Mouse (Mus musculus) urinary bladder, adult 2 months (tissue): ENCODE measurements around the gene Pnrc2. TPM values are rescaled to one million over a fixed set of nuclear protein-coding genes. Genes with fewer than 3 reads are reported as not detected.

Experiments
- DNase-seq: peaks from one replicate; pipeline ENCODE4 v3.0.0; 2022; ENCODE audit warnings: low spot score
- polyA plus RNA-seq: library from polyadenylated mRNA; depleted of rRNA; stranded (reverse); fragments of >200 nt; gene quantifications from 2 replicates; pipeline ENCODE4 v1.2.3, GENCODE M21; 2012

The Pnrc2 gene
- polyA plus RNA-seq, 1 experiment, result 122 TPM

DNA sequence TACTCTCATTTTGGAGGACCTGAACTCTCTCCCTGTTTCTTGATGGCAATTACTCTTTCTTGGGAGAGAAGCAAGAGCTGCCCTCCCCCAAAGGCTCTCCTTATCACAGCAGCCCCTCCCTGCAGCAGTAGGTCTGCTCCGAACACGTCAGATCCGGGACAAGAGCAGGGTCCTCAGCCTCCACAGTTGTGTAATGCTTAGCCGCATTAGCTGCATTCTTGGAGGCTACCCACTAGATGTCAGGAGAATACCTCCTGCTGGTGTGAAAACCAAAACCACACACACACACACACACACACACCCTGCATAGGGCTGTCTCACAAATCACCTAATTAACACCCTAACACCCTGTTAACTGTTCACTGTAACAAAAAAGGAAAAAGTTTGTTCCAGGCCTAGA, 19.2 kb upstream of the Pnrc2 start:
- no peak for DNase-seq

- no peak for DNase-seq
Measured at GRCm38 (mm10) chr4:135891539-135891938, 17.9 kb upstream of the Pnrc2 start.

DNA sequence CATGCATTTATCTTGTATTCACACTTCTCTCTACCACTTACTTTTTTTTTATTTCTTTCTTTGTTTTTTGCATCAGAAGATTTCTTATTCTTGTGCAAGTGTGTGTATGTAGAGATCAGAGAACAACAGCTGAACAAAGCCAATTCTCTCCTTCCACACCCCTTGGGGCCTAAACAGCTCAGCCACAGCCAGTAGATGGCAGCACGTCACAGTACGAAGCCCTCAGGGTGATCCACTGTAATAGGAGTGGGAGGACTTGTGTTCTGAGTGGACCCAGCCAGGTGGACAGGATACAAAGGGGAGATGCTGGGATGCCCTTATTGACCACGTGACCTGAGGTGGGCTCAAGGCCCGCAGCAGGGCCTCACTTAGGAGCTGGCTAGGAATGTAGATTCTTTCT, 16.2 kb upstream of the Pnrc2 start:
- DNase-seq, result peak; percentile 40

DNA sequence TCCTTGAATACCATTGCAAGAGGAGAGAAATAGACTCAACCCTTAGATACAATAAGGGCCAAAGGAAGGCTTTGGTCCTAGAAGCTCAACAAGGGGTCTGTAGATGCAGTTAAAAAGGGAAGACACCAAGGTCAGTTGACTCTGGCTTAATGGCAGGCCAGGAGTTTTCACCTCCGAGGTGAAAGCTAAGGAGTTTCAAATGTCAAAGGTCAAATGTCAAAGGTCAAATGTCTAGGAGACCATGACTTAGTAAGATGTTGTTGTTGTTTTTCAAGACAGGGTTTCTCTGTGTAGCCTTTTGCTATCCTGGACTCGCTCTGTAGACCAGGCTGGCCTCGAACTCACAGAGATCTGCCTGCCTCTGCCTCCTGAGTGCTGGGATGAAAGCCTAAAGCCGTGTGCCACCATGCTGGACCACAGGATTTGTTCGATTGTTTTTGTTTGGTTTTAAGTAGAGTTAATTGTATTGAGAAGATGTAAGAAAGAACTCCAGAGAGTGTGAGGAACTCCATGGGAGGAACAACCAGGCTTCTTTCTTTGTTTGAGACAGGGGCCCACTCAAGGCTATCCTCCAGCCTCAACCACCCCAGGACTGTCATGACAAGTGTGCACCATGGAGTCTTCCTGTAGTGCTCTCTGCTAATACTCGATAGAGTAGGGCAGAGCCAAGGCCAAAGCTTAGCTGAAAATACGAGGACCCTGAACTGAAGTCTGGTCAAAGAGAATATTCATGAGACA, 15.7 kb upstream of the Pnrc2 start:
- DNase-seq, result no peak

GRCm38 (mm10) chr4:135888448-135889057, 14.9 kb upstream of the Pnrc2 start:
- DNase-seq, result no peak

- DNase-seq, result no peak
Measured at GRCm38 (mm10) chr4:135886184-135886583, 12.5 kb upstream of the Pnrc2 start.

DNA sequence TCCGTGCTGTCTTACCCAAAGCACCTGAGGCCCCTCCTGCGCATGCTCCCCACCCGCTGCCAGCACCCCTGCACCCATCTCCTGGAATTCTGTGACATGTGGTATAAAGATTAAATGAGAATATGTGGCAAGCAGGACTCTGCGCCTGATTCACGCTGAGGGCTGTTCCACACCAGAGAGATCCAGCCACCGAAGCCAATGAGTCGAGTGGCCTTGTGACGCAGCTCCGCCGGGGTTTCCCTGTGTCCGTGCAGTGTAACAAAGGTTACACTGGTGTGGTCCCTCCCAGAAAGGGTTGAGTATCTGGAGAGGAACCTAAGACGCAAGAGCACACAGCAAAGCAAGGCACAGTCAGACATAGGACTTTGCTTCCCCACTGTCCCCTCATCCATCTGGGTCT, 12.0 kb upstream of the Pnrc2 start:
- DNase-seq, result no peak

DNA sequence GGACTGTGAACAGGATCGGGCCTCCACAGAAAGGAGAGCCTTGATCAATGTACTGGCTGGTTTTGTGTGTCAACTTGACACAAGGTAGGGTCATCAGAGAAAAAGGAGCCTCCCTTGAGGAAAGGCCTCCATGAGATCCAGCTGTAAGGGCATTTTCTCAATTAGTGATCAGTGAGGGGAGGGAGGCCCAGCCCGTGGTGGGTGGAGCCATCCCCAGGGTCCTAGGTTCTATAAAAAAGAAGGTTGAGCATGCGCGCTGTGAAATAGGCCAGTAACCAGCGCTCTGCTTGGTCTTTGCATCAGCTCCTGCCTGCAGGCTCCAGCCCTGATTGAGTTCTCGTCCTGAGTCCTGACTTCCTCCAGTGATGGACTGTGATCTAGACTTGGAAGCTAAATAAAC, 10.9 kb upstream of the Pnrc2 start:
- no peak for DNase-seq

GRCm38 (mm10) chr4:135883881-135884516, 10.3 kb upstream of the Pnrc2 start:
- DNase-seq, result no peak

GRCm38 (mm10) chr4:135883401-135883851, 9.8 kb upstream of the Pnrc2 start:
- DNase-seq, result no peak

DNA sequence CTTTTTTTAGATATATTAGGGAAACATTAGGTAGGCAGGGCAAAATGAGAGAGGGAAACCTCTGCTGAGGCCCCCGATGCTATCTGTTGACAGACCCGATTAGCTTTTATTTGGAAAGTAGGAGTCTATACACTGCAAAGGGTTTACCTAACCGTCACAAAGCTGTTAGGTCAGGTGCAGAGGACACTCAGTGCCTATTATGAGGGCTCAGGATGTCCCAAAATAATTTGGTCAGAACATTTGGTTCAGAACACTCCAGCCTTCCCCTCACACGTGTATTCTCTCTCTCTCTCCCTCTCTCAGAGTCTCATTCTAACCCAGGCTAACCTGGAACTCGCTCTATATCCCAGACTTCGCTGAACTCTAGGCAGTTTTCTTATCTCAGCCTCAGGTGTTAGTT, 8.4 kb upstream of the Pnrc2 start:
- DNase-seq, result no peak

DNA sequence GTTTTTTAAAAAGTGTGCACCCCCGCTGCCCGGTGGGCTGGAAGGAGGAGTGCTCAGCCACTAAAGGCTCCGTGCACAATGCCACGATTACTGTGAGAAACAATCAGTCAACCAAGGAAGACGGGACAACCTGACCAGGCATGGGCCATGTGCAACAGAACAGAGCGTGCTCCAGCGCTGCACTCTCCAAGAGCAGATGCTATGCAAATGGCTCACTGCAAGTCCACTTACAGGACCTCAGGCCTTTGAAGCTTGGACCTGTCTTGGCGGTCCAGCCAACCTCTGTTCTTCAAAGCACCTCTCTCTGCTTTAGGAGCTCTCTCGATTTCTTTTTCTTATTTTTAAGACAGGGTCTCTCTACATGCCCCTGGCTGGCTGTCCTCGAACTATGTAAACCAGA, 6.9 kb upstream of the Pnrc2 start:
- no peak for DNase-seq

- no peak for DNase-seq
Measured at GRCm38 (mm10) chr4:135880018-135880417, 6.4 kb upstream of the Pnrc2 start.

DNA sequence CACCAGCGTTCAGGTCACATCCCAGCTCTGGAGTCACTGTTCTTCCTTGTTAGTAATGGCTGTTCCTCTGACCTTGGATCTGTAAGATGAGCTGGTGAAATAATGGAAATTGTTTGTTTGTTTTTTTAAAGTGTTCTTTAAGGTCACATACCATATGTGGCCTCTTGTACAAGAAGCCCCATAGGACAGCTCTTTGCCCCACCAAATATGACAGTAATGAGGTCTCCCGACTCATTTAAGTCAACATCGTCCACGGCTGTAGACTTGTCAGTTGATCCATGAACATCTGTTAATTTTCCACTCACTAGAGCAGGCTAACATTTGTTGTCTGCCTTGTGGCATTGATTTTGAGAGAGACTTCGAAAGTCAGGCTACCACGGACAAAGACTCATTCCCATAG, 5.4 kb upstream of the Pnrc2 start:
- no peak for DNase-seq

GRCm38 (mm10) chr4:135877742-135878141, 4.1 kb upstream of the Pnrc2 start:
- DNase-seq, result no peak

GRCm38 (mm10) chr4:135876583-135877020, 3.0 kb upstream of the Pnrc2 start:
- DNase-seq, result no peak

GRCm38 (mm10) chr4:135875991-135876582, 2.4 kb upstream of the Pnrc2 start:
- DNase-seq, result no peak

DNA sequence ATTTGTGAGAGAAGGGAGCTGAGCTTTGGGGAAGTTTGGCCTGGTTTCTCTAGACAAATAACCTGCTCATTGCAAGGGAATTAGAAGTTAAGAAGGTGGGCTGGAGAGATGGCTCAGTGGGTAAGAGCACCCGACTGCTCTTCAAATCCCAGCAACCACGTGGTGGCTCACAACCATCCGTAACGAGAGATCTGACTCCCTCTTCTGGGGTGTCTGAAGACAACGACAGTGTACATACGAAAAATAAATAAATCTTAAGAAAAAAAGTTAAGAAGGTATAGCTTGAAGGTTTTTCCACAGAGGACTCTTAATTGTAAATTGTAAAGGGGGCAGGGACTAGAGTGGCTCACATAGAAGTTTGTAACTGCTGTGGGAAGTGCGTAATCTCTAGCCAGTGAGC, 1.9 kb upstream of the Pnrc2 start:
- no peak for DNase-seq

GRCm38 (mm10) chr4:135874564-135875535, 1.2 kb upstream of the Pnrc2 start:
- no peak for DNase-seq

DNA sequence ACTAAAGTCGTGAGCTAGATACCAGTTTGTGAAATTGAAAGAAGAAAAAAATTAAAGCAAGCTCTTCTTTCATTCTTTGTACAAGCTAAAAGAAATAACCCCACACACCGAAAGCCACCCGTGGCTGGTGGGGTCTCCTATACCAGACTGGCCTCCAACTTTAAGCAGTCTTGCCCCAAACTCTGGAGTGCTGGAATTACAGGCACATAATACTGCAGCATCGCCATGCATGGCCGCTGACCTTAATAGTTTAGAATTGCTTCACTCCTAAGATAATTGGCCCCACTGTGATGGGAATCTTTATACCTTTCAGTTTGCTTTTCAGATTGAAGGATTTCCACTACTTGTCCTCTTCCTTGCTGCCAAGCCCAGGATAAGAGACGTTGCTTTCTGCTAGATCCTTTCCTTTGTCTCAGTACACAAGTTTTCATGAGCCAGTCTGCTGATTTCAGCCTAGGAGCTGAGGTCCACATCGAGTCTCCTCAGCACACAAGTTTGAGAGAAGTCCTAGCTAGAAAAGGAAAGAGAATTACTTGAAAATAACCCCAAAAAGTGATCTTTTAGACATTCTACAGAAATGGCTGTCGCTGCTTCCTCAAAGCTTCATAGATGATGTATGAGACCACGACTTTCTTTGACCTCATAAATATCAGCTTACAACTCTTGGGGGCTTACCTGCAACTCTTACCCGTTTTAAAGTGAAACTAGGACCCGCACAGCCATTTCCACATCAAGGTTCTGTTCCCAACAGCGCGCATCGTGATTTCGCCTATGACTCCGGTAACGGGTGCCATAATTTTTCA, 860 bp downstream of the Pnrc2 start:
- no peak for DNase-seq

- DNase-seq, result no peak
Measured at GRCm38 (mm10) chr4:135872015-135872414, 1.6 kb downstream of the Pnrc2 start.
